Mouse (Mus musculus) Muller cell, postnatal 12 days (primary cell): ENCODE measurements around the gene Eid3.

Experiments
- DNase-seq: peaks from one replicate; pipeline ENCODE4 v3.0.0-alpha.2; 2015; ENCODE audit errors: inconsistent ontology term

Eid3 gene

DNA sequence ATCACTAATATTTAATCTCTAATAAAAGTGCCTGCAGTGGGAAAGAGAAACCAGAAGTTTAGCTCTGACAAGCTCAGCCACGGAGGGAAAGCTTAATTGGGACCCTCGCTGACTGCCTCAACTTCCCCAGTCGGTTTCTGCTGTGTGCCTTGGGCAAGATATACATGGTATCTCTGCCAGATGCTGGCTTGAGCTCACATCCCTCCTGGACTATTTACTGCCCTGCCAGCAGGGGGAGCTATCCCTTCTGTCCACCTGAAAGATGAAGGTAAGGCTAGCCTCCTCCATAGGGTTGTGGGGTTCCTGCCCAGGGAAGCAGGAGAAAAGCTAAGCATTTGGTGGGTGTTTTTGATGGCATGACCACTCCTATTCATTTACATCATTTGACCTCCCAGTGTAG is 43.8 kb downstream of the Eid3 start:
- DNase-seq: no peak

DNA sequence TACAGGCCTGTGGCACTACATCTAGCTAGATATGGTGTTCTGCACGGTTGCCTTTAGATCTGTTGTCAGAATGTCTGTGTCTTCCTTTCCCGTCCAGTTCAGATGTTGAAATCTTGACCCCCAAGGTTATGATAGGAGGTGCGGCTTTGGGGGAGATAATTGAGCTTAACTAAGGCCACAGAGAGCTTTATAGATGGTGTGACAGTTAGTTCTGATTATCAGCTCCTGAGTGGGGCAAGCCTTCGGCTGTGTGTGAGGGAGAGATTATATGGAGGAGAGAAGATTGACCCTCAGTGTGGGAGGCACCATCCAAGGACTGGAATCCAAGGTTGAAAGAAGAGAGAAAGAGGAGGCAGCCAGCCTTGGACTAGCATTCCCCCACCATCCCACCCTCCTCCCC is 46.8 kb downstream of the Eid3 start:
- no peak for DNase-seq

DNA sequence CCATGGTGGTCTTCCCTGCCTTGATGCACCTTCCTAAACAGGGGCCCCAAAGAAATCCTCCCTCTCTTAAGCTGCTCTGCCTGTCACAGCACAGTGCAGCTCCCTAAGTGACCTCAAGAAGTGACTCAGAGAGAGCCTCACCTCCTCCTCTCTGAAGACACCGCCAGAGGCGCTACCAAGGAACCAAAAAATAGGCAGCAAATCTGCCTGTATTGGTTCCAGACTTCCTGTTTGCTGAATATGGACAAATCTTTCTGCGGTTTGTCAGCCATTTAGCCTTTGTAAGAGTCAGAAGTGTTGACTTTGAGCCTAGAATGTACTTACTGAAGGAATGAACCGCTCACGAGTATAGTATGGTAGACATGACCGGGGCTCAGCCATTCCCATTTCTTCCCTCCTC is 47.3 kb downstream of the Eid3 start:
- no peak for DNase-seq
